Mouse (Mus musculus): Measurements from ENCODE around the gene Krtap3-1.

The Krtap3-1 gene

DNA sequence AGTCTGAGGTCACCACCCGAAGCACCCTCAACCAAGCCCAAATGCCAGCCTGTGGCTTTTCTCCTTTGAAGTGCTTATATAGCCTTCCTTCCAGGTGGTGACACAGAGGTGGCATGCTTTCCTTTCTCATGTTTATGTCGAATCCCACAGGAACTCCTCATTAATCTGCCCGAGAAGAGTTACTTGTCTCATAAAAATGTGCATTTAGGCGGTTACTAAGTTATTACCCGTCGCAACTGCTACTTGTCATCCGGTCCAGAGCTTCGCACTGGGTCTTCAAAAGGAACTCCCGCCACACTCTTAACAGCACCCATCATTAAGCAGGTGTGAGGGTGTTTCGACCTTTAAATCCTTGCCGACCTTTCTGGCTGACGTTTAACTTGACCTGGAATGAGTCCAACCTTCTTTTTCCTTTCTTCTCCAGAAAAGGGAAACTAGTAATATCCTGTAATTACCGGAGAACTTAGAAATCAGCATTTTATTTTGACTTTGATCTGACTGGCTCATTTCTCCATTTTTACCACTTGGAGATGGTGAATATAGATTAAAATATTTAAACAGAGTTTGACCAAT lies 45.1 kb downstream of the Krtap3-1 start, which contains the start of gene Krt39:
Gene Krt39, minus strand, starts transcription at position 51 of the 573 bp plus-strand sequence.
- DNase-seq (ENCODE audit: low spot score in 2 of 2): no peak

Measured in cerebellum, postnatal 4 days (tissue).